Mouse (Mus musculus) cerebellum, adult 2 months (tissue): ENCODE measurements at regions not wholly inside any gene's neighbourhood (a gene's known extent, or its start where the extent isn't known, plus 50 kb on each side); places are given as distances from the start of the nearest gene placed in this dataset.

ENCODE experiments used
- DNase-seq, 2 experiments: peaks; one replicate each; pipeline ENCODE4 v3.0.0; 2021
- H3K27ac ChIP-seq: fragments of 200-500 bp; 2 replicates; pipeline ENCODE4 v1.5.1; 2012; ENCODE audit warnings: low read length, control low read depth, inconsistent platforms; ENCODE audit not compliant: insufficient read depth
- H3K27me3 ChIP-seq: fragments of 200-500 bp; 2 replicates; pipeline ENCODE4 v1.6.1; 2012; ENCODE audit warnings: inconsistent platforms, mild to moderate bottlenecking, low read length, moderate library complexity; ENCODE audit not compliant: control insufficient read depth, insufficient read depth
- H3K4me1 ChIP-seq: fragments of 200-500 bp; 2 replicates; pipeline ENCODE4 v1.6.1; 2011; ENCODE audit warnings: low read length; ENCODE audit not compliant: control insufficient read depth, insufficient read depth
- H3K4me3 ChIP-seq: fragments of 200-500 bp; replicated peaks from 2 replicates; pipeline ENCODE3; 2011; ENCODE audit warnings: mild to moderate bottlenecking, low read depth, low read length, control low read depth; ENCODE audit not compliant: insufficient read depth
- CTCF ChIP-seq: fragments of 200-500 bp; IDR thresholded peaks from 2 replicates; pipeline ENCODE4 v1.5.1; 2011; ENCODE audit warnings: low read depth, mild to moderate bottlenecking, control low read depth, low read length, moderate library complexity, borderline replicate concordance; ENCODE audit not compliant: insufficient read depth
- POLR2A ChIP-seq: fragments of 200-500 bp; IDR thresholded peaks from 2 replicates; pipeline ENCODE4 v1.6.1; 2011; ENCODE audit warnings: low read length, control low read depth, borderline replicate concordance; ENCODE audit not compliant: insufficient read depth
- WGBS: fragments of 180-500 bp; shearing (Covaris S2); methylation state at CpG from one replicate; pipeline ENCODE4 v1.1.7; 2018; 5-methylcytosine and 5-hydroxymethylcytosine counted together

DNA sequence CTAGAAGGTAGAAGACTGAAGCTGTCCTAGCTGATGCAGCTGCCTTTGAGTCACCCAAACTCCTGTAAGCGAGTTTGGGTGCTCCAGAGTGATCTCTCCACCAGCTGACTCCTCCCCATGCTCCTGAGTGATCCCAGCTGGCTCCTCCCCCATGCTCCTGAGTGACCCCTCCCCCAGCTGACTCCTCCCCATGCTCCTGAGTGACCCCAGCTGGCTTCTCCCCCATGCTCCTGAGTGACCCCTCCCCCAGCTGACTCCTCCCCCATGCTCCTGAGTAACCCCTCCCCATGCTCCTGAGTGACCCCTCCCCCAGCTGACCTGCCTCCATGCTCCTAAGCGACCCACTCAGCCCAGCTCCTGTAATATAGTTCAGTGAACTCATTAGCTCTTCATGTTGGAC, 123.7 kb downstream of the Tfap2c start:
- H3K4me1 ChIP-seq = no peaks in the 10 kb centered on the region
- 16% methylated on average over 2 of the region's 2 CpGs for WGBS
- TF ChIP-seq CTCF = no peak
- no peak for TF ChIP-seq POLR2A
- no peak overlapping the region for H3K27ac ChIP-seq
- no peak overlapping the region for H3K4me3 ChIP-seq
- no peak for DNase-seq
- no peaks in the 10 kb centered on the region for H3K27me3 ChIP-seq

DNA sequence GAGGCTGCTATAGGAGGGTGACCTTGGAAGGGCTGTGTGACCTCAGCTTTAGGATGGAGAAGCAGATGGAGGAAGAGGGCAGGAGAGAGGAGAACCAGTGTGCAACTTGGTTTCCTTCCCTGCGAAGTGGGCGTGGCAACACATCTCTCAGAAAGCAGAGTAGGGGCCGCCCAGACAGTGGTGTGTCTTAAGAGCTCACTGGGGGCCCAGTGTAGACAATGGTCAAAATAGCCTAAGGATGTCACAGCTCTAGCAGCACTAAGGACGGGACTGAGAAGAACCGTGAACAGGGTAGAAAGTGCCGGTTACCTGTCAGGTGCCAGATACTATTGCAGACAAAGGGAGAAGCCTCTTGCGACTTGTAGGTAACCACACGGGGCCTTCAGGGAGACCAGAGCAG, 125.2 kb downstream of the Tfap2c start:
- no peaks in the 10 kb centered on the region for H3K27me3 ChIP-seq
- DNase-seq = no peak
- no peak overlapping the region for H3K27ac ChIP-seq
- whole genome bisulfite sequencing = 76% methylated on average over 8 of the region's 8 CpGs
- H3K4me1 ChIP-seq = no peaks in the 10 kb centered on the region
- H3K4me3 ChIP-seq = no peak overlapping the region
- TF ChIP-seq POLR2A (no peak), CTCF (no peak)

DNA sequence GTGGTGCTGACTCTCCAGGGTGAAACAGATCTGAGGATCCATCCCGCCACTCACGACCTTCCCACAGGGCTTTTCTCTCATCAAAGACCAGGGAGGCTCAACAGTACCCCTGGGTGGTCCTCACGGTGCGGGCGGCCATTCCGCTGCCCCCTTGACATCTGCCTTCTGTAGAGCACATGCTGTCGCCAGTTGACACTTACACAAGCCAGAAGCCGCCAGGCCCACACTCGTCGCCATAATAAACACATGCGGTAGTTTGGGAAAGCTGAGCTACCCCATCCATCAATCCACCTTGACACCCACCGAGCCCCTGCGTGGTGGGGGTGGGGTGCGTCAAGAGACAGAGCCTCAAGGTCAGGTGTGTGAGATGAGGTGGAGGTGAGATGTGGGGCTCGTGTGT, 125.7 kb downstream of the Tfap2c start:
- no peaks in the 10 kb centered on the region for H3K27me3 ChIP-seq
- no peak overlapping the region for H3K27ac ChIP-seq
- TF ChIP-seq POLR2A = no peak
- no peak for TF ChIP-seq CTCF
- DNase-seq = no peak
- no peak overlapping the region for H3K4me3 ChIP-seq
- 60% methylated on average over 15 of the region's 15 CpGs for WGBS
- no peaks in the 10 kb centered on the region for H3K4me1 ChIP-seq

DNA sequence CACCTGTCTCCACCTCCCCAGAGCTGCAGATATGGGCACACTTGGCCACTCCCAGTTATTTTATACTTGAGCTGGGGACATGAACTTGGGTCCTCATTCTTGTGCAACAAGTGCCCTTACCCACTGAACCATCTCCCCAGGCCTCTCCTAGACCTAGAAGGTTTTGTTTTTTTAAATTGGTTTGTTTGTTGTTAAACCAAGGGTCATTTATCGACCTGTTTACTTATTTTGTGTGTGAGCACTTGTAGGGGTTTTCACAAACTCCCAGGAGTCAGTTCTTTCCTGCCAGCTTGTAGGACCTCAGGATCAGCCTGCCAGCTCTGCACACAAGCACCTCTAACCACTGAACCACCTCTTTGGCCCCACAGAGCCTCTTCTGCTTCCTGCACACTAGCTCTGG, 140.8 kb downstream of the Tfap2c start:
- 92% methylated on average over 1 of the region's 1 CpGs for WGBS
- Histone ChIP-seq H3K4me1 (no peaks in the 10 kb centered on the region), H3K4me3 (no peak overlapping the region), H3K27ac (no peak overlapping the region), H3K27me3 (no peaks in the 10 kb centered on the region)
- no peak for DNase-seq
- TF ChIP-seq POLR2A = no peak
- TF ChIP-seq CTCF = no peak

DNA sequence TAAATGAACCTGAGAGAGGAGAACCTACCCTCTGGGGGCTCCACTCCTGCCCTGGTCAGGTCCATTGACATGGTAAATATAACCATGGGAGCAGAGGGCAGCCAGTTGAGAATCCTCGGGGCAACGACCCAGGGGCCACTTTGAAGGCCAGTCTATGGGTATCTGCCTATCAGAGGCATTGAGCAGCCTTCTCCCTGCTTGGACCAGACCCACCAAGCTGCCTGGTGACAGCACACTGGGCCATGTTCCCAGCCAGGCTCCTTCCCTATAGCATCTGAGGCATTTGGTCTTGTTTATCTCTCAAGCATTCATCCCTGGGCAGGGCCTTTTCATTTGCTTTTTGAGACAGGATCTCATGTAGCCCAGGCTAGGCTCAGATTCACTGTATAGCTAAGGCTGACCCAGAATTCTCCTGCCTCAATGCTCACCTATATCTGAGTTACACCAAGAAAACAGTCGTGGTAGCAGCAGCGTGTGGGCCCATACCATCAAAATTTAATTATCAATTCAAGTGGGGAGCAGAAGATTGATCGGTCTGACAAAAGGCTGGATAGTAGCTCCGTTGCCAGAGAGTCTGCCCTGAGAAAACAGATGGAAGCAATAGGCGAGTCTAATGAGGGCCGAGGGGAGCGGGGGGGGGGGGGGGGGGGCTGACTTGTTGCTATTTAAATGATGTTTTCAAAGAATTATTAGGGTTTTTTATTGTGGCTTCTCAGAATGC, 141.7 kb downstream of the Tfap2c start:
- Histone ChIP-seq H3K27ac (no peak overlapping the region), H3K4me1 (no peaks in the 10 kb centered on the region), H3K4me3 (no peak overlapping the region), H3K27me3 (no peaks in the 10 kb centered on the region)
- no peak for TF ChIP-seq CTCF
- no peak for TF ChIP-seq POLR2A
- WGBS = 19% methylated on average over 9 of the region's 9 CpGs
- no peak for DNase-seq

DNA sequence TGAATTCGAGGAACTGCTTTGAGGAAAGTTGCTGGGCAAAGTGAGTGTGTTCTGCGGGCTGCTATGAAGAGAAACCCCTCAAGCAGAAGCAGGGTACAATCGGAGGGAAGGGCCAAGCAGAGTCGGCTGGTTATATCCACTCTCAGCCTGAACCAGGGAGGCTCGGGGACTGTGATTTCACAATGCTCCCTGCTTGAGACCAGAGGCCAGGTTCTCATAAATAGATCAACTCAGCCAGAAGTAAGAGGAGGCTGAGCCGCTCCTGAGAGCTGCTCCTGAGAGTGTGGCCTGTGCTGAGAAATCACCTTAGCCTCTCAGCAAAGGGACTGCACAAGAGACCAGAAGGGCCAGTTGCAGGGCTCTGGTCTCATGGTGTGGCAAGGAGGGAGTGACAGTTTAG, 149.6 kb downstream of the Tfap2c start:
- TF ChIP-seq CTCF (no peak), POLR2A (no peak)
- Histone ChIP-seq H3K27ac (no peak overlapping the region), H3K27me3 (no peaks in the 10 kb centered on the region), H3K4me1 (no peaks in the 10 kb centered on the region; the same call in 1 of the 2 replicates), H3K4me3 (no peak overlapping the region)
- 62% methylated on average over 6 of the region's 6 CpGs for WGBS
- DNase-seq = no peak

DNA sequence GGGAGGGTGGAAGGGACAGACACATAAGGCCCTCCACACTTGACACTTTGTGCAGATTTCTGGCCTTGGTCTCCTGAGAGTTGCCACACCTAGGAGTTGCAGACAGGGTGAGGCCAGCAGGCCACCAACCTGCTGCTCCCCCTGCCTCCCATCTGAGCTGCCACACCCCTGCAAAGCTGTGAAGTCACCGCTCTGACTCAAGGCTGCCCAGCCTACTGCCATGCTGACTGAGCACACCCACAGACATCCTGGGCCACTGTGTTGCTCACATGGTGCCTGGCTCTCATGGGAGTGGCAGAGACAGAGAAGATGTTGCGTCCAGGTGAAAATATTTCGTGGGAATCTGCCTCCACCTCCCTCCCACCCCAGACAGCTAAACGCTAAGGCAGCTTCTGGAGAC, 150.3 kb downstream of the Tfap2c start:
- no peak for TF ChIP-seq POLR2A
- no peak for TF ChIP-seq CTCF
- no peak overlapping the region for H3K27ac ChIP-seq
- H3K27me3 ChIP-seq = no peaks in the 10 kb centered on the region
- no peaks in the 10 kb centered on the region; the same call in 1 of the 2 replicates for H3K4me1 ChIP-seq
- no peak for DNase-seq
- no peak overlapping the region for H3K4me3 ChIP-seq
- WGBS = 84% methylated on average over 4 of the region's 4 CpGs

DNA sequence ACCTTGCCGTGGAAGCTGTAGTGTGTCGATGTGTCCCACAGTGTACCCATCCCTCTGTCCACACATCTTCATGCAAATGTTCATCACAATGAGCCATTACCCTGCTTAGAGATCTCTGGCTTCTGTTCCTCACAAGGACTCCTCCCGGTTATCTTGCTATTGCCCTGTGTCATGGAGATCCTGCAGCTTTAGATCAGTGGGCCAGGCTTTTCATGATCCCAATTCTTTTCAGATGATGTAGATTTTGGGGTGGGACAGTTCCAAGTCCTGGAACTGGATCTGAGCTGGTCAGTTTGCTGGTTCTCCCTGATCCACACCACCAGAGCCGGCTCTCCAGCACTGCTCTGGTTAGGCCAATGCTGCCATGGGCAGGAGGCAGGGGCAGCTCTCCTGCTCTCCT, 161.2 kb downstream of the Tfap2c start:
- no peaks in the 10 kb centered on the region; the same call in 1 of the 2 replicates for H3K27me3 ChIP-seq
- no peak overlapping the region for H3K27ac ChIP-seq
- H3K4me1 ChIP-seq = no peaks in the 10 kb centered on the region
- WGBS = 76% methylated on average over 4 of the region's 4 CpGs
- no peak for TF ChIP-seq CTCF
- no peak for TF ChIP-seq POLR2A
- no peak overlapping the region for H3K4me3 ChIP-seq
- no peak for DNase-seq

DNA sequence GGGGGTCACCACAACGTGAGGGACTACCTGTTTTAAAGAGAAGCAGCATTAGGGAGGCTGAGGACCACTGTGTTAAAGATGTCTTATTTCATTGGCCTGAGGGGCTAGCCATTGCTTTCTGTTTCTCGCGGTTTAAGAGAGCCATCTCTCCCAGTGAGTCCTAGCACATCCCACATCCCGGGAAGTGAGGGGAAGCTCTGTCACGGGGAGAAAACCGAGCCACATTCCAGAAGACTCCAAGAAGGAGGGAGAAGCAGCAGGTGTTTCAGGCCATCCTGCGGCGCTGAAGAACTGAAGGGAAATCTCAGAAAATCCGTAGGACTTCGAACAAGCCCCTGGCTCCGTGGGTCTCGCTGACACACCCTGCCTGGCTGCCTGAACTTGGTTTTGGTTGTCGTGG, 177.3 kb downstream of the Tfap2c start:
- no peak for DNase-seq
- Histone ChIP-seq H3K27me3 (no peaks in the 10 kb centered on the region; the same call in 1 of the 2 replicates), H3K4me3 (no peak overlapping the region), H3K4me1 (no peaks in the 10 kb centered on the region; the same call in none of the 2 replicates), H3K27ac (no peak overlapping the region)
- WGBS = 4% methylated on average over 13 of the region's 13 CpGs
- TF ChIP-seq CTCF (no peak), POLR2A (no peak)
